Mouse (Mus musculus): ENCODE data around the gene Bicd2.

DNA sequence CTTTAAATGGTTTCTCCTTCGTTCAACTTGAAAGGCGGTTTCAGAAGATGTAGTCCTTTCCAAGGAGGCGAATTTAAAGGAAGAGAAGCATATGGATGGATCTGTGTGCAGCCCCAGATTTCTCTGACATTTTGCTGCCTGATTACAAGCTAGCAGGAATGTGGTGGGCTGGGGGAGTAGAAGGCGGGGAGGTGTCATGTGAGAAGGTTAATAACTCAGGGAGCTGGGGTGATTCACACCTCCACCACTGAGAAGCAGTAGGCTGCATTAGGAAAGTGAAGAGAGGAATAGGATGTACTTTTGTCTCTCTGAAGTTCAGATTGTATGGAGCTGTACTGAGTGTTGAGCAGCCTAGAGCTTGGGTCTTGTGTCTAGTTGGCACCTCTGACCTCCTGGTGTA lies 80.6 kb downstream of the Bicd2 start:
- no peak for TF ChIP-seq POLR2A (IDR thresholded peaks at IDR 0.05; ENCODE audit: low read depth, low read length)
- TF ChIP-seq CTCF (IDR thresholded peaks at IDR 0.05; ENCODE audit: extremely low read depth, insufficient read depth, insufficient read length, insufficient replicate concordance) = no peak
